Mouse (Mus musculus) layer of hippocampus, postnatal 36 days (tissue): ENCODE measurements around the gene Cabp2. TPM values are rescaled to one million over a fixed set of nuclear protein-coding genes. Genes with fewer than 3 reads are reported as not detected.
"Not testable (repeated sequence)": the region's sequence is repeated elsewhere in the genome, so short reads cannot be mapped to it uniquely, and the experiment has no call there.

ENCODE experiments used
- DNase-seq, 2 experiments: peaks; one replicate each; pipeline ENCODE4 v3.0.0; 2022
- total RNA-seq, 2 experiments: library from RNA; stranded (reverse); gene quantifications; 2 replicates each; pipeline ENCODE4 v1.2.3; 2021

The Cabp2 gene
- total RNA-seq = not detected

DNA sequence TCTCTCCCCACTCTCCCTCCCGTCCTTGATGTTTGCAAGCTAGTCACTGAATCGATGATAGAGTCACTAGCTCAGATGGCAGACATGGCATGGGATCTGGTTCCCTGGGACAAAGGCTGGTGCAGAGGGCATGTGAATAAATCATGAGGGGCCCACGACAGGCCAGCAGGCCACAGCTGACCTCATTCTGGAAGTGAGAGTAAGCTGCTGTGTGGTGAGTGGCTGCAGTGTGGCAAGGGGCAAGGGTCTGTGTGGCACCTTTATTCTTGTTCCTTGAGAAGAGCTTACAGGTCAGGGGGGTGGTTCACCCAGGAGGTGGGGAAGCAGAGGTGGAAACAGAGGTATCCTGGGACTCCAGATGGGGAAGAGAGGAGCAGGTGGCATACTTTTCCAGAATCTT lies at the start of gene Cabp2:
Gene Cabp2, plus strand, starts transcription at position 185 of the 400 bp plus-strand sequence.
- no peak for DNase-seq

DNA sequence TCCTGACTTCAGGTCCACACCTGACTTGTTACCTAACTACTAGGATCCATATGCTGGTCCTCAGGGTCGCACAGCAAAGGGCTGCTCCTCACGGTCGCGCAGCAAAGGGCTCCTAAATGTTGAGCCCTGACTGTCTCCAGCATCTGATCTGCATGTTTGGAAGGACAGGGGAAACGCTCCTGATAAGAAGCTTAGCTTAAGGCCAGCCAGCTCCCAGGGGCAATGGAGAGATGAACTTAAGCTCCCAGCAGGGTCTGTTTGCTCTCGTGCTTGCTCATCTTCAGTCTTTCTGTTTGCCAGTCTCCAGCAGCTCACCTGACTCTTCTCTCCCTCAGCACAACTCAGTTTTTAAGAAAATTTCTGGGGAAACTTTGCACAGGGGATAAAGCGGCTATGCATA lies 48.7 kb upstream of the Cabp2 start:
- no peak for DNase-seq

DNA sequence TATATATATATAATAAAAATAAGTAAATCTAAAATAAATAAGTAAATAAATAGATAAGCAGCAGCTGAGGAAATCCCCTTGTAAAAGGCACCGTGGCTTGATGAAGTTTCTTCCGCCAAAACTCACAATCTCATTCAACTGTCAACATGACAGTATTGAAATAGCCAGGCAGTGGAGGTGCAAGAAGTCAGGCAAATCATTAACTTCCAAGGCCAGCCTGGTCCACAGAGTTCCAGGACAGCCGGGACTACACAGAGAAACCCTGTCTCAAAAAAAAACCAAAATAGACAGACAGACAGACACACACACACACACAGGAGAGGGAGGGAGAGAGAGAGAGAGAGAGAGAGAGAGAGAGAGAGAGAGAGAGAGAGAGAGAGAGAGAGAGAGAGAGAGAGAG lies 48.1 kb upstream of the Cabp2 start:
- no peak for DNase-seq

DNA sequence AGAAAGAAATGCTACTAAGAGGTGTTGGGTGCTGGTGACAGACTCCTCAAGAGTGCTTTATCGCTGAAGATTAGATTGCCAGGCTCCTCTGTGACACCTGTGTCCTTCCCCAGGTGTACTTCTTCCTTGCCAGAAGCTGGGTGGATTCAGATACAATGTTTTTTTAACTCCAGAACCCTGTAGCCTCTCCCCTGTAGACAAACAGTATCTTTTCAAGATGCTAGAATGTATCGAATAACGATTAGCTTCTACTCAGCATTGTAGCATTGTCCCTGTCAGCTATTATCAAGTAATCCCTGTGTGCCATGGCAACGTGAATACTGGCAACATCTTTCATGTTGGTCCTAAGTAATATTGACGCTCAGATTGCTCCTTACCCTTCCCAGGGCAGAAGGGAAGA lies 47.6 kb upstream of the Cabp2 start:
- no peak for DNase-seq

DNA sequence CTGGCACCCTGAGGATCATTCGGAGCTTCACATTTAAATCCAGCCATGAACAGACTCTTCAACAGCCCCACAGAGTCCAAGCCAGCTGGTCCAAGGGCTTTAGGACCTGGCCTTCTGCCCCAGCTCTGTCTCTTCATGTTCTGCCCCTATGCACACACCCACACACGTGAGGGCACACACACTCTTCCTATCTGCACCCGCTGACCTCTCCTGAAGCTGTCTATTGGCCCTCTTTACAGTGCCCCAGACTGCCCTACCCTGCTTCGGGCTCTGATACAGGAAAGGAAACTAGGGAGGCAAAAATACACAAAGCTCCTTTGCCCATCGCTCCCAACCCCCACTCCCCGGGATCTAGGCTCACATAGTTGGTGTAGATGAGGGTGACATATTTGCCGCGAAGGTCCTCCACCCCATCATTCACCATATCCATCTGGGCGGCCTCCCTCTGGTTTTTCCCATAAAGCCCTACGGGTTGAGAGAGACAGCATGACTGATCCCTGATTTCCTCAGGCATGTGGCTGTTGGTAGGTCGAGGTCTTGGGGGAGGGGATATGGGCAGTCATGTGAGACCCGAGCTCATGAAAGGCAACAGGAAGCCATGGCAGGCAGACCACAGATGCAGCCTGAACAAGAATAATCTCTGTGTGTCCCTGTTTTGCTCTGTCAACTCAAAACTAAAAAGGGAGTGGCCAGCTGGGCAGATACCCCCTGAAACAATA lies 44.9 kb upstream of the Cabp2 start:
- no peak for DNase-seq

DNA sequence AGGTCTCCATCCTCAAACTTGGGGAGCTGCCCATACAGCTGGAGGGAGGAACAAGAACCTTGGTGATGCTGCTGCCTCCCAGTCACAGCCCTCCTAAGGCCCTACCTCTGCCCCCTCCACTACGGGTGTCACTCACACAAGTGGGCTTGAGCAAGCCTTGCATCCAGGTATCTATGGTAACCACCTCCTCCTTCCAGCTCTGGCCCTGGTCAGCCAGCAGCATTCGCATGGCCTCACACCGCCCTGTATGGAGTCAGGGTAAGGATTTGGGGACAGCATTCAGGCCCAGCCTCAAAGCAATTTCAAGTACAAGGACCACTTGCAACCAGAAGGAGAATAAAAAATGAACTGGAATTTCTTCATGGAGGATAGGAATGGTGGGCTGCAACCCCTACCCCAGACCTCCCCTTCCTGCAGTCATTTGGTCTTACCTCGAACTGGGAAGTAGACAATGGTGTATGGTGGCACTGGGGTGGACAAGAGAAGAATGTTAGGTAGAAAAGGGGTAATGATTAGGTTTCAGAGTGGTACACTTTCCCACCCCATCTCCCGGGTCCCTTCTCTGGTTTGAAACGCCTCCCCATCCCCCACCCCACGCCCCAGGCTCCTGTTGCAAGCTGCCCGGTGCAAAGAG lies 44.1 kb upstream of the Cabp2 start:
- not testable (repeated sequence) for DNase-seq

DNA sequence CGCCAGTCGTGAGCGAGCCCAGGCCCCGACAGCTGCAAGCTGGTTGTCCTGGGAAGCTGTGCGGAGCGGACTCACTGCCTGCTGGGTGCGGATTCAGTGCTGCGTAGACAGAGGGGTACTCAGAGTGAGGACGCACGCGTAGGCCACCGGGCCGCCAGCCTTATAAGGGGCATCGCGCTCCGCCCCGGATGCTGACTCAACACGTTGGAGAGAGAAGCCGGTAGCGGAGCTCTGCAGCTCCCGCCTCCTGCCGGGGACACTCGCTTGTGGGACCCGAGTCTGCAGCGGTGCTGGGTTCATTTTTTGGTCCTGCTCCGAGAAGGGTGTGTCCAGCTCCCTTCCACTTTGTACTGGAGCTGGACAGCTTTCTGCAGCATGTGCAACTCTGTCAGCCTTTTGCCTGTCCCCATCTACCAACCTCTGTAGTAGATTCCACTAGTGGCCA lies 43.6 kb upstream of the Cabp2 start, which contains the start of gene Gstp1:
Gene Gstp1, minus strand, starts transcription at position 198 of the 445 bp plus-strand sequence.
- peak; percentile 86 for DNase-seq

DNA sequence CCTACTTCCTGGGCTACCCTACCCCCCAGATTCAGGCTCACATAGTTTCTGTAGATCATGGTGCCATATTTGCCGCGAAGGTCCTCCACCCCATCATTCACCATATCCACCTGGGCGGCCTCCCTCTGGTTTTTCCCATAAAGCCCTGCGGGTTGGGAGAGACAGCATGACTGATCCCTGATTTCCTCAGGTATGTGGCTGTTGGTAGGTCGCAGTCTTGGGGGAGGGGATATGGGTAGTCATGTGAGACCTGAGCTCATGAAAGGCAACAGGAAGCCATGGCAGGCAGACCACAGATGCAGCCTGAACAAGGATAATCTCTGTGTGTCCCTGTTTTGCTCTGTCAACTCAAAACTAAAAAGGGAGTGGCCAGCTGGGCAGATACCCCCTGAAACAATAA lies 40.4 kb upstream of the Cabp2 start:
- not testable (repeated sequence) for DNase-seq

DNA sequence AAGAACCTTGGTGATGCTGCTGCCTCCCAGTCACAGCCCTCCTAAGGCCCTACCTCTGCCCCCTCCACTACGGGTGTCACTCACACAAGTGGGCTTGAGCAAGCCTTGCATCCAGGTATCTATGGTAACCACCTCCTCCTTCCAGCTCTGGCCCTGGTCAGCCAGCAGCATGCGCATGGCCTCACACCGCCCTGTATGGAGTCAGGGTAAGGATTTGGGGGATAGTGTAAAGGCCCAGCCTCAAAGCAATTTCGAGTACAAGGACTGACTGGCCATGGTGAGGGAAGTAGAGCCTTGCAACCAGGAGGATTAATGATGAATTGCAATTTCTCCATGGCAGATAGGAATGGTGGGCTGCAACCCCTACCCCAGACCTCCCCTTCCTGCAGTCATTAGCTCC lies 39.9 kb upstream of the Cabp2 start:
- not testable (repeated sequence) for DNase-seq

DNA sequence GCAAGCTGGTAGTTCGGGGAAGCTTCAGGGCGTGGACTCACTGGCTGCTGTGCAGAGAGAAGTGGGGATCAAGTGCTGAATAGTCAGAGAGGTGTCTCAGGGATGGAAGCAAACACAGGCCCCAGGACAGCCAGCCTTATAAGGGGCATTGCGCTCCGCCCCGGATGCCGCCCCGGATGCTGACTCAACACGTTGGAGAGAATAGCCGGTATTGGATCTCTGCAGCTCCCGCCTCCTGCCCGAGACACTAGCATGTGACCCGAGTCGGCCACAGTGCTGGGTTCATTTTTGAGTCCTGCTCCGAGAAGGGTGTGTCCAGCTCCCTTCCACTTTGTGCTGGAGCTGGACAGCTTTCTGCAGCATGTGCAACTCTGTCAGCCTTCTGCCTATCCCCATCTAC lies 39.3 kb upstream of the Cabp2 start:
- no peak for DNase-seq

DNA sequence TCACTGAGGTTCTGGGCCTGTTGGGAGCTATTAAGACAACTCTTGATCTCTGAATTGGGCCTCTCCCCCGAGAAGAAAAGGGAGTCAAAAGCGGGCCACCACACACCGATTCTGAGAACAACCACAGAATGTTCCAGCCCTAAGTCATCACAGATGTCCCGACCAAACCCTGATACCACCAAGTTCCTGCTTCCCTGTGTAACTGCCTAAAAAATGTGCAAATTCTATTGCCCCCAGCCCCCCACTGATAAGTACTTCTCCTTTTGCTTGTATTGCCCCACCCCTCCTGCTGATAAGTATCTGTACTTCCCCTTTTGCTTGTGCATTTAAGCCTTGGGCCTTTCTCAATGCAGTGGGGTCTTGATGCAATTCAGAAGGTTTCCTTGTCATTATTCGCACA lies 37.3 kb upstream of the Cabp2 start:
- not testable (repeated sequence) for DNase-seq

DNA sequence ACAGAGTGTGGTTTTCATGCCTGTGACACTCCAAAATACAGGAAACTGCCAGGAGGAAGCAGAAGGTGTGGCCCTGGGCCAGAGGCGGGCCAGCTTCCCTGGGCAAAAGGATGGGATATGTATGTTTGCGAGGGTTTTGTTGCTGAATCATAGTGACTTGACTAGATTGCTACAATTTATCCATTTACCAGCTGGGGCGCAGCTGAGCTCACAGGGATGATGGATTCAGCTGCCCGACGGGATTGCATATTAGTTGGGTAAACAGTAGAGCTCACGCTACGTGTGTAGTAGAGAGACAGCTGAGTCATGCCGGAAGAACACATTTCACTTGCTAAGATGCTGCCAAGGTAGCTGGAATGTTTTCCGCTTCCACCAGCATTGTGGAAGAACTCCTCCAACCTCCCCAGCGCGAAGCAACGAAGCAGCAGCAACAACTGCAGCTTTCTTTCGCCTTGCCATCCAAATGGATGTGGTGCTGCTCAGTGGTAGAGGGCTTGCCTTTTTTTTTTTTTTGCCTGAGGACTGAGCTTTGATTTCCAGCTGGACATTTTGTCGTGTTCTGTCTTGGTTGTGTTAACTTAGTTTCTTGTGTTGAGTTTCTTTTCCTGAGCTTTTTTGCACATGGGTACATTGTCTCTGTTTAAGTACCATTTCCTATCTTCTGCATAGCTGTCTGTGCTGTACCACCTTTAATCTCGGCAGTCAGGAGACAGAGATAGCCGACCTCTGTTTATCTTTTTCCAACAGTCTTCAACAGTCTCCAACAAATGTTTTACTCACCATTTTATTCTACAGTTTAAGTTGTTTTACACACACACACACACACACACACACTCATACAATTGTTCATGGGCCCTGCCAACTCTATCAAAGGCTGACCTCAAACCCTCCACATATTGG lies 35.2 kb upstream of the Cabp2 start, which contains the start of gene Gstp2:
Gene Gstp2, minus strand, starts transcription at position 58 of the 900 bp plus-strand sequence.
- peak; percentile 70 to 72 for DNase-seq

DNA sequence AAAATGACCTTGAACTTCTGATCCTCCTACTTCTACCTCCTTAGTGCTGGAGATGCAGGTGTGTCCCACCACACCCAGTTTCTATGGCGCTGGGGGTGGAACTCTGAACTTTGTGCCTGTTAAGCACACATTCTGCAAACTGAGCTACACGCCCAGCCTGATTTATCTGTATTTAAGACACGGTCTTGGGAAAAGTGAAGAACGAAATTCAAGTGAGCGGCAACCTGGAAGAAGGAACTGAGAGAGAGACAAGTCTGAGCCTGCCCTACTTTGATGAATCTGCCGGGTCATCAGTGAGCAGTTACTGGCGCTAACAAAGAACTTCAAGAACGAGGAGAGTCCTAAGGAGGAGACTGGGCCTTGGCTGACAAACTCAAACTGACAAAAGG lies 34.5 kb upstream of the Cabp2 start:
- DNase-seq = no peak

DNA sequence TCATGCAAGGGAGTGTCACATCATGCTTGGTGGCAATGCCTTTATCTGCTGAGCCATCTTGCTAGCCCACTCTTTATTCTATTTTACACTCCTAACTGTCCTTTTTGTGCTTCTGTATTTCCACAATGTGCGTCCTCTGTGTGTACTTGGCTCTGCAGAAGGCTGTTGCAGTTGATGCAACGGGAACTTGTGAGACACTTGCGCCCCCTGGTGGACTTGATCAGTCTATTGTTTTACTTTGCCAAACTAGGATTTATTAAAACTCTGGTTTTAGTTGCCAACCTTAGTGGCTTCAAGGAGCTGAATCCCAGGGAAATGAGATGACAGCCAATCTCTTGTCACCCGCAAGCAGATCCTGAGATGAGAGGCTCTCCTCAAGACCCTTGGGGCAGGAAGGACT lies 33.5 kb upstream of the Cabp2 start:
- DNase-seq = peak; percentile 47 to 61

DNA sequence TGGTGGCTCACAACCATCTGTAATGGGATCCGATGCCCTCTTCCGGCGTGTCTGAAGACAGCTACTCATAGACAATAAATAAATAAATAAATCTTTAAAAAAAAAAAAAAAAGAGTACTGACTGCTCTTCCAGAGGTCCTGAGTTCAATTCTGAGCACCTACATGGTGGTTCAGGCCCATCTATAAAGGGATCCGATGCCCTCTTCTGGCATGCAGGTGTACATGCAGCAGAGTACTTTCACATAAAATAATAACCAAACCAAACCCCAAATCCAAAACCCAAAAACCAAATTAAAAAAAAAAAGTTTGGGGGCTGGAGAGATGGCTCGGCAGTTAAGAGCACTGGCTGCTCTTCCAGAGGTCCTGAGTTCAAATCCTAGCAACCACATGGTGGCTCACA lies 32.3 kb upstream of the Cabp2 start:
- not testable (repeated sequence) for DNase-seq

DNA sequence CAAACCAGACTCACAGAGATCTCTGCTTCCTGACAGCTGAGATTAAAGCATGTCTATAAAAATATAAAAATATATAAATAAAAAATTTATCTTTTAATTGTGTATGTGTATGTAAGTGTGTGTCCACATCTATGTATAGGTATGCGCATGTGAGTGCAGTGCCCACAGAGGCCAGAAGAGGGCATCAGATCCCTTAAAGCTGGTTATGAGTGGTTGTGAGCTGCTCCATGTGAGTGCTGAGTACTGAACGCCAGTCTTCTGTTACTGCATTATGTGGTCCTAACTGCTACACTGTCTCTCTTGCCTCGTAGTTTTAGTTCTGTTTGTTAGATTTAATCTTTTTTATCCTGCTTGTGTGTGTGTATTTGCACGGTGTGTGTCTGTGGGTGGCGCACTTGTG lies 30.4 kb upstream of the Cabp2 start:
- no peak for DNase-seq

DNA sequence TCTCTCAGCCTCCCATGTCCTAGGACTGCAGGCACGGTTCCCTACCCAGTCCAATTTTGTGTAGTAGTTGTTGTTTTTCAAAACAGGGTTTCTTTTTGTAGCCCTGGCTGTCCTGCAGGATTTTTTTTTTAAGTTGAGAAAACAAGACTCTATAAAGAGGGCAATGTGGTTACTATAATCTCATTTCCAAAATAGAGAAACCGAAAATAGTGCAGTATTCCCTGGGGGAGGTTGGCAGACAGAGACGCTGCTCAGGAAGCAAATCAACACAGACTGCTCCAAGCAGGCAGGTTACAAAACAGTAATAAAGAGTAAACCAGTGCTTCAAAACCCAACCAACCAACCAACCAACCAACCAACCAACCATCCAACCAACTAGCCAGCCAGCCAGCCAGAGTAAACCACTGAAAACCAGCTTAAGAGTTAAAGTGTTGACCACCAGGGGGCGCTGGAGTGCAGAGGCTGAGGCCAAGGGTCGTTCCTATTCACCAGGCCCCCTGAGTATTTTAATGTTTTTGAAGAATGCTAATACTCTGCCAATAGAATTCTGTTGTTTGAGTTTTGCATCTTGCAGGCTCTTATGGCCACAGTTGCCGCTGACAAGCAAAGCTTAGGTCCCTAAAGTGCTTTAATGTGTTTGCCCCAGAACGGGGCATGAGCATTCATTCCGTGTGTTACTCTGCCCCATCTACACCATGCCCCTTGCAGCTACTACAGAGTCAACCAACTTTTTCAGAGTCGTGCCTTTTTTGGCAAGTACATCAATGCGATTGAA lies 29.4 kb upstream of the Cabp2 start:
- peak in 1 of 2 experiments; percentile 36 for DNase-seq

DNA sequence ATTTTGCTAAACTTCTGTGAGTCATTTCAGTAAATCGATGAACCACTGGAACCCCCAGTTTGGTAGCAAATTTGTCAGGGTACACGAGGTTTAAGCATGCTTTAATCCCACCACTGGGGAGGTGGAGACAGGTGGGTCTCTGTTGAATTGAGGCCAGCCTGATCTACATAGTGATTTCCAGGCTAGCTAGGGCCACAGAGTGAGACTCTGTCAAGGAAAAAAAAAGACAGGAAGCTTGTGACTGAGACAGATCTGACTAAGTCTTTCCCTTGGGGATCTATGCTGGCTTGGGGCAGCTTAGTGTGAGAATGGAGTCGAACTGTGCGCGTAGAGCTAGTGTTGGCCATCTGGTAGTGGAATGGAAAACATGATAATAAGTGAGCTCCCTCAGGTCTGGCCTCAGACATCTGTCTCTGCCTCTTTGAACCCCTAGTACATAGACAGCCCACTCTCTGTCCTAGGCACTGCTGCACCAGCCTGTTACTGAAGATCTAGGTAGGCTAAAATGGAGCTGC lies 28.8 kb upstream of the Cabp2 start:
- no peak for DNase-seq

DNA sequence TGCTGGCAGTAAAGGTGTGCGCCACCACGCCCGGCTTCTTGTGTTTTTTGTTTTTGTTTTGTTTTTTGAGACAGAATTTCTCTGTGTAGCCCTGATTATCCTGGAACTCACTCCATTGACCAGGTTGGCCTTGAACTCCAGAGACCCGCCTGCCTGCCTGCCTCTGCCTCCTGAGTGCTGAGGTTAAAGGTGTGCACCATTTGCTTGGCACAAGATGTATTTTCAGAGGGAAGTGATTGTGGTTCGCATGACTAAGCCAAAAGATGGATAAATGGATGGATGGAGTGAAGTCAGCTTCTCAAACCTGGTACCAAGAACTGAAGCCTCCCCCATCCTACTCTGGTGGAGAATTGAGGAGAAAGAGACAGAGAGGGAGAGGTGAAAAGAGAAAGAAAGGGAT lies 26.8 kb upstream of the Cabp2 start:
- DNase-seq = no peak

DNA sequence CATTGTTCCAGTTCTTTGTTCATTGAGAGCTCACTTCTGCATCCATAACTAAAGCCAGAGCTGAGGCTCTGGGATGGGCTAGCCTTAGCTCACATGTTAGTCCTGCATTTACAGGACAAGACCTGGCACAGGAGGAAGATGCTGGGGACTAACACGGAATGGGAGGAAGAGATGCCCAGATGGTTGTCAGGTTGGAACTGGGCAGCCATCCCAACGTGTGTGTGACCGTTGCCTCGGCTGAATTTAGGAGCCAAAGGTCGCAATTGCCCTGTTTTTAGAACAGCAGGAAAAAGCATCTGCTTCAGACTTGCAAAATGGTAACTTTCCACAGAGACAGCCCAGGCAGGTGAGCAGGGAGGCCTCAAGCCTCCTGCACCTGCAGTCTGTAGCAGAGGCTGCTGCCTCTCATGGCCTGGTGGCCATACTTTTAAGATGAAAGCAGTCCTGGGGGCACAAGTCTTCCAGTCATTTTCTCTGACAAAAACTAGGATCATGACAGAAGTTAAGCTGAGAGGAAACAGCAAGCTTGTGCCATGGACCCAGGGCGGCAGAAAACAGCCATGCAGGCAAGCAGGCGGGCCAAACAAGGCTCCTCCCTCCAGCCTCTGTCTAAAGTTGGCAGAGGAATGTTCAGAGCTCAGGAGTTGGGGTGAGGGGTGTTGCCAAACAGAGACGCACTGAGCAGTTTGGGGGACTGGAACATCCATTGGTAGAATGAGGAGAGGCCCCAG lies 26.0 kb upstream of the Cabp2 start:
- DNase-seq = no peak
